Mouse (Mus musculus) C2C12 (cell line): ENCODE results near the gene Vstm2a.

Source experiments
- CEBPB ChIP-seq: IDR thresholded peaks from one replicate; pipeline ENCODE4 v1.6.1; 2011; ENCODE audit warnings: low read depth, mild to moderate bottlenecking, control low read depth, moderate library complexity
- CTCF ChIP-seq: IDR thresholded peaks from one replicate; pipeline ENCODE4 v1.5.1; 2011; ENCODE audit not compliant: control insufficient read depth, insufficient read depth, insufficient read length
- FOSL1 ChIP-seq: IDR thresholded peaks from one replicate; pipeline ENCODE4 v1.8.0; 2011; ENCODE audit warnings: mild to moderate bottlenecking, low read length; ENCODE audit not compliant: poor library complexity, insufficient read depth, severe bottlenecking
- MAX ChIP-seq: IDR thresholded peaks from one replicate; pipeline ENCODE4 v1.6.1; 2011; ENCODE audit warnings: mild to moderate bottlenecking, control low read depth
- USF1 ChIP-seq: IDR thresholded peaks from one replicate; pipeline ENCODE4 v1.6.1; 2011; ENCODE audit warnings: low read depth, mild to moderate bottlenecking, control low read depth, moderate library complexity

DNA sequence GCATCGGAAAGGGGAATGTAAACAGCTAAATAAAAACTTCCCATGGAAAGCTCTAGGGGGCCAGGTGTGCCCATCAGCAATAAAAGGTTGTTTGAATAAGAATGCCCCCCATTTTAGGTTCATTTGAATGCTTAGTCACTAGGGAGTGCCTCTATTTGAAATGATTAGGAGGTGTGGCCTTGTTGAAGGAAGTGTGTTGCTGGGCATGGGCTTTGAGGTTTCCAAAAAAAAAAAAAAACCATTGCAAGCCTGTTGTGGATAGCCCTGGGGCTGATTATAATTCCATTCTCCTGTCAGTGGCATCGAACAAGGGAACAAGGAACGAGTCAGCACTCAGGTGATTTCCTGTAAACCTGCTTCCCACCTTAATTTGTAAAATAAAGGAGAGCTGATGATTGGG is 87.7 kb downstream of the Vstm2a start:
- TF ChIP-seq CTCF (no peak), MAX (no peak), FOSL1 (no peak), USF1 (no peak), CEBPB (no peak)
